Mouse (Mus musculus): ENCODE data around the gene Ifi213. TPM values are rescaled to one million over a fixed set of nuclear protein-coding genes. Genes with fewer than 3 reads are reported as not detected.
"Not testable (repeated sequence)": the region's sequence is repeated elsewhere in the genome, so short reads cannot be mapped to it uniquely, and the experiment has no call there.

The Ifi213 gene
- 2.3 and 6.4 TPM in 2 replicates for polyA plus RNA-seq (2012; rRNA removed)

GRCm38 (mm10) chr1:173598838-173599494 is at the start of gene Ifi213:
Gene Ifi213 (minus strand): TSS chr1:173599274.
- not testable (repeated sequence) for H3K27me3 ChIP-seq (replicated peaks; ENCODE audit: control insufficient read depth, insufficient read depth, low read length); DNase-seq; H3K27ac ChIP-seq (ENCODE audit: insufficient read depth, low read depth, low read length); H3K36me3 ChIP-seq (ENCODE audit: control insufficient read depth, insufficient read depth, low read length); H3K4me1 ChIP-seq (ENCODE audit: control insufficient read depth, insufficient read depth, low read length)
- H3K4me3 ChIP-seq (ENCODE audit: insufficient read depth, low read depth, low read length): 0 out of 2 replicates have a peak within 1 kb of the TSS, but pooled peaks have one; percentile 19
- WGBS: 39% methylated on average over 3 of the region's 3 CpGs

GRCm38 (mm10) chr1:173645393-173645792 is 46.3 kb upstream of the Ifi213 start:
- no peaks in the 10 kb centered on the region for H3K27me3 ChIP-seq (replicated peaks; ENCODE audit: control insufficient read depth, insufficient read depth, low read length)
- H3K36me3 ChIP-seq (ENCODE audit: control insufficient read depth, insufficient read depth, low read length): no peaks in the 10 kb centered on the region
- H3K4me3 ChIP-seq (ENCODE audit: insufficient read depth, low read depth, low read length): no peak overlapping the region
- H3K4me1 ChIP-seq (ENCODE audit: control insufficient read depth, insufficient read depth, low read length): no peaks in the 10 kb centered on the region
- DNase-seq: no peak
- no peak overlapping the region for H3K27ac ChIP-seq (ENCODE audit: insufficient read depth, low read depth, low read length)
- no peak for TF ChIP-seq POLR2A (IDR thresholded peaks at IDR 0.05; ENCODE audit: low read depth, low read length)
- 74% methylated on average over 2 of the region's 2 CpGs for WGBS

GRCm38 (mm10) chr1:173633969-173634645 is 35.0 kb upstream of the Ifi213 start:
- H3K27ac ChIP-seq (ENCODE audit: insufficient read depth, low read depth, low read length): no peak overlapping the region
- TF ChIP-seq POLR2A (IDR thresholded peaks at IDR 0.05; ENCODE audit: low read depth, low read length) (no peak), CTCF (conservative IDR thresholded peaks at IDR 0.05; ENCODE audit: insufficient read depth, insufficient read length, low read depth, low read length) (no peak)
- H3K27me3 ChIP-seq (replicated peaks; ENCODE audit: control insufficient read depth, insufficient read depth, low read length): no peaks in the 10 kb centered on the region
- H3K4me1 ChIP-seq (ENCODE audit: control insufficient read depth, insufficient read depth, low read length): no peaks in the 10 kb centered on the region
- no peak for DNase-seq
- 82% methylated on average over 5 of the region's 5 CpGs for WGBS
- no peaks in the 10 kb centered on the region for H3K36me3 ChIP-seq (ENCODE audit: control insufficient read depth, insufficient read depth, low read length)
- no peak overlapping the region for H3K4me3 ChIP-seq (ENCODE audit: insufficient read depth, low read depth, low read length)

GRCm38 (mm10) chr1:173630622-173631021 is 31.5 kb upstream of the Ifi213 start, which contains the start of gene Ifi209:
Gene Ifi209 (plus strand): TSS chr1:173630917.
- not testable (repeated sequence) for H3K36me3 ChIP-seq (ENCODE audit: control insufficient read depth, insufficient read depth, low read length); H3K4me1 ChIP-seq (ENCODE audit: control insufficient read depth, insufficient read depth, low read length); H3K4me3 ChIP-seq (ENCODE audit: insufficient read depth, low read depth, low read length); H3K27me3 ChIP-seq (replicated peaks; ENCODE audit: control insufficient read depth, insufficient read depth, low read length); H3K27ac ChIP-seq (ENCODE audit: insufficient read depth, low read depth, low read length)
- 76% methylated on average over 2 of the region's 2 CpGs for WGBS
- DNase-seq: peak; percentile 8

- TF ChIP-seq CTCF (conservative IDR thresholded peaks at IDR 0.05; ENCODE audit: insufficient read depth, insufficient read length, low read depth, low read length): no peak
- no peak for TF ChIP-seq POLR2A (IDR thresholded peaks at IDR 0.05; ENCODE audit: low read depth, low read length)
- H3K27ac ChIP-seq (ENCODE audit: insufficient read depth, low read depth, low read length): no peak overlapping the region
- no peaks in the 10 kb centered on the region for H3K4me1 ChIP-seq (ENCODE audit: control insufficient read depth, insufficient read depth, low read length)
- H3K36me3 ChIP-seq (ENCODE audit: control insufficient read depth, insufficient read depth, low read length): no peaks in the 10 kb centered on the region
- no peaks in the 10 kb centered on the region for H3K27me3 ChIP-seq (replicated peaks; ENCODE audit: control insufficient read depth, insufficient read depth, low read length)
- H3K4me3 ChIP-seq (ENCODE audit: insufficient read depth, low read depth, low read length): no peak overlapping the region
- DNase-seq: no peak
- 60% methylated on average over 2 of the region's 2 CpGs for WGBS
Measured at GRCm38 (mm10) chr1:173626686-173627085, 27.6 kb upstream of the Ifi213 start.

GRCm38 (mm10) chr1:173624052-173624451 is 25.0 kb upstream of the Ifi213 start:
- 84% methylated on average over 2 of the region's 2 CpGs for WGBS
- Histone ChIP-seq H3K4me1 (ENCODE audit: control insufficient read depth, insufficient read depth, low read length) (no peaks in the 10 kb centered on the region), H3K4me3 (ENCODE audit: insufficient read depth, low read depth, low read length) (no peak overlapping the region), H3K27me3 (replicated peaks; ENCODE audit: control insufficient read depth, insufficient read depth, low read length) (no peaks in the 10 kb centered on the region), H3K27ac (ENCODE audit: insufficient read depth, low read depth, low read length) (no peak overlapping the region), H3K36me3 (ENCODE audit: control insufficient read depth, insufficient read depth, low read length) (no peaks in the 10 kb centered on the region)
- no peak for DNase-seq
- no peak for TF ChIP-seq CTCF (conservative IDR thresholded peaks at IDR 0.05; ENCODE audit: insufficient read depth, insufficient read length, low read depth, low read length)
- no peak for TF ChIP-seq POLR2A (IDR thresholded peaks at IDR 0.05; ENCODE audit: low read depth, low read length)

GRCm38 (mm10) chr1:173622216-173622615 is 23.1 kb upstream of the Ifi213 start:
- H3K4me1 ChIP-seq (ENCODE audit: control insufficient read depth, insufficient read depth, low read length); DNase-seq; H3K27me3 ChIP-seq (replicated peaks; ENCODE audit: control insufficient read depth, insufficient read depth, low read length); H3K36me3 ChIP-seq (ENCODE audit: control insufficient read depth, insufficient read depth, low read length); H3K27ac ChIP-seq (ENCODE audit: insufficient read depth, low read depth, low read length); H3K4me3 ChIP-seq (ENCODE audit: insufficient read depth, low read depth, low read length): not testable (repeated sequence)
- 81% methylated on average over 2 of the region's 2 CpGs for WGBS

GRCm38 (mm10) chr1:173610291-173610690 is 11.2 kb upstream of the Ifi213 start:
- not testable (repeated sequence) for H3K4me1 ChIP-seq (ENCODE audit: control insufficient read depth, insufficient read depth, low read length); H3K27me3 ChIP-seq (replicated peaks; ENCODE audit: control insufficient read depth, insufficient read depth, low read length); H3K36me3 ChIP-seq (ENCODE audit: control insufficient read depth, insufficient read depth, low read length); H3K27ac ChIP-seq (ENCODE audit: insufficient read depth, low read depth, low read length); H3K4me3 ChIP-seq (ENCODE audit: insufficient read depth, low read depth, low read length); DNase-seq
- 73% methylated on average over 3 of the region's 3 CpGs for WGBS

- 78% methylated on average over 2 of the region's 2 CpGs for WGBS
- not testable (repeated sequence) for DNase-seq
Measured at GRCm38 (mm10) chr1:173589698-173590097, 9.4 kb downstream of the Ifi213 start.

More at GRCm38 (mm10) chr1:173589698-173590097, 9.4 kb downstream of the Ifi213 start:
- H3K27me3 ChIP-seq (replicated peaks; ENCODE audit: control insufficient read depth, insufficient read depth, low read length); H3K4me1 ChIP-seq (ENCODE audit: control insufficient read depth, insufficient read depth, low read length); H3K4me3 ChIP-seq (ENCODE audit: insufficient read depth, low read depth, low read length); H3K27ac ChIP-seq (ENCODE audit: insufficient read depth, low read depth, low read length); H3K36me3 ChIP-seq (ENCODE audit: control insufficient read depth, insufficient read depth, low read length): not testable (repeated sequence)

Data from kidney, adult 2 months (tissue).